Mouse (Mus musculus) myocyte (in vitro differentiated cells): ENCODE measurements around the gene Snhg11.

Experiments
- CEBPB ChIP-seq: IDR thresholded peaks from 2 replicates; pipeline ENCODE4 v1.6.1; 2011; ENCODE audit warnings: mild to moderate bottlenecking, moderate library complexity; ENCODE audit not compliant: poor library complexity, insufficient read depth, severe bottlenecking
- E2F4 ChIP-seq: IDR thresholded peaks from one replicate; pipeline ENCODE4 v1.6.1; 2011; ENCODE audit warnings: mild to moderate bottlenecking, control low read depth, moderate library complexity; ENCODE audit not compliant: insufficient read depth
- POLR2A ChIP-seq: IDR thresholded peaks from one replicate; pipeline ENCODE4 v1.6.1; 2011; ENCODE audit warnings: low read depth, mild to moderate bottlenecking, control low read depth, moderate library complexity; ENCODE audit not compliant: insufficient read length
- POLR2AphosphoS2 ChIP-seq: IDR thresholded peaks from one replicate; pipeline ENCODE4 v1.6.1; 2011; ENCODE audit warnings: low read depth, control low read depth; ENCODE audit not compliant: insufficient read length
- SRF ChIP-seq: IDR thresholded peaks from one replicate; pipeline ENCODE4 v1.6.1; 2011; ENCODE audit warnings: low read depth; ENCODE audit not compliant: control insufficient read depth, insufficient read length

DNA sequence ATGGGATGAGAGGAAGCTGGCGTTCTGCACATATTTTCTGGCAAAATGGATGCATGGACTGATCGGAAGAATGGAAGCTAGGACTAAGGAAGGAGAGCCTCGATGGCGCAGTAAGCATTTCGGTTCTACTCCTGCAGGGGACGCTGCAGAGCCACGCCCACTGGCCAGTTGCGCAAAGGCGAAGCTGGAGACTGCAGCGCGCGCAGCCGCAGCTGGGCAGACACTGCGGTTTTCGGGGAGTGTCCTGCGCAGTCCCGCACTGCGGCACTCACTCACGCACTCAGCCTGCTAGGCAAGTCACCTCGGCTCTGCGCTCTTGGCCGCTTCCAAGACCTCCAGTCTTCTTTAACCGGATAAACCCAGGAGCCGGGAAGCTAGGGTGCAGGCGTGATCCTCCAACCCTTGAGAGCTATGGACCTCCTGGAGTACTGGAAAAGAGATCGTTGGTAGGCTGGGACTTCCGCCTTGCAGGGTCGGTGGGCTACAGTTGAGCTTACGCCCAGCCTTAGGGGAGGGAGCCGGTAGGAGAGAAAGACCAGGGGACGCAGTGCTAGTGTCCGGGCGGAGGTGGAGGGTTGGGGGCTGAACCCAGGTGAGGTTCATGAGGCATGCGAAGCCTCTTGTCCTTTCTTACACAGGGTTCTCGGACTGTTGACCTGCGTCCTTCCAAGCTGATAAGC lies at the start of gene Snhg11:
- TF ChIP-seq E2F4 (no peak), SRF (no peak), POLR2A (no peak), CEBPB (no peak), POLR2AphosphoS2 (no peak)
